Mouse (Mus musculus) liver, postnatal 0 days (tissue): Measurements from ENCODE around the gene Ppp1r16b.

ENCODE experiments used
- CTCF ChIP-seq: sonication (generic); IDR thresholded peaks from 2 replicates; pipeline ENCODE4 v1.5.1; 2016; ENCODE audit warnings: antibody characterized with exemption, low read depth
- EP300 ChIP-seq: IDR thresholded peaks from 2 replicates; pipeline ENCODE4 v1.6.1; 2016; ENCODE audit warnings: antibody characterized with exemption, low read depth, mild to moderate bottlenecking

DNA sequence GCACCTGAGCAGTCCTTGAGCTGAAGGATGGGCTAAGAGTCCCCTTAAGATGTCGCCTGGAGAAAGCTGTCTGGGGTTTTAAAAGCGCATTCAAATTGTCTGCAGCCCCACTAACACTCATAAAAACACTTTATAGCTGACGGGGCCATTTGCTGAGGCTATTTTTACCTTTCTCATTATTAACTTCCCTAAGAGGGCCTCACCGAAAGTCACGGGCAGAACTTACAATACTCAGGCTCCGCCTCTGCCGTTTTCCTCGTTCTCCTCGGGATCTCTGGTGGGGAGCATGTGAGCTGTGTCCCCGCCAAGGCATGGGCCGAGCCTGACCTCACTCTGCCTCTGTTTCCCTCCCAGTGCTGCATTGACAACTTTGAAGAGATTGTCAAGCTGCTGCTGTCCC, 81.0 kb downstream of the Ppp1r16b start:
- TF ChIP-seq CTCF (no peak), EP300 (no peak)
